Mouse (Mus musculus) ES-E14 (cell line): ENCODE measurements around the gene Pts.

Experiments
- HCFC1 ChIP-seq: IDR thresholded peaks from 2 replicates; pipeline ENCODE4 v1.6.1; 2012; ENCODE audit warnings: low read length, inconsistent platforms, borderline replicate concordance; ENCODE audit not compliant: insufficient read depth
- MAFK ChIP-seq: IDR thresholded peaks from 2 replicates; pipeline ENCODE4 v1.6.1; 2014; ENCODE audit warnings: mild to moderate bottlenecking, low read depth, low read length, inconsistent platforms; ENCODE audit not compliant: insufficient read depth
- ZC3H11A ChIP-seq: IDR thresholded peaks from 2 replicates; pipeline ENCODE4 v1.6.1; 2012; ENCODE audit warnings: low read depth, mild to moderate bottlenecking, inconsistent platforms, low read length, borderline replicate concordance

- TF ChIP-seq MAFK (no peak), ZC3H11A (no peak), HCFC1 (no peak)
Measured at GRCm38 (mm10) chr9:50507570-50507969, 21.0 kb downstream of the Pts start.
